Mouse (Mus musculus) midbrain, embryonic 12.5 days (tissue): Measurements from ENCODE around the gene Vhl. TPM values are rescaled to one million over a fixed set of nuclear protein-coding genes. Genes with fewer than 3 reads are reported as not detected.

Experiments
- ATAC-seq: fragments of 200-750 bp; cut with Nextera tagmentation; 2 replicates; pipeline ENCODE4 v1.8.0; 2017; ENCODE audit warnings: low read depth, moderate TSS enrichment, moderate library complexity; ENCODE audit not compliant: low FRiP score
- H3K27ac ChIP-seq: fragments of 300-500 bp; sonication (generic); replicated peaks from 2 replicates; pipeline ENCODE4 v1.5.1; 2016; ENCODE audit warnings: mild to moderate bottlenecking
- H3K27me3 ChIP-seq: fragments of 300-500 bp; sonication (generic); 2 replicates; pipeline ENCODE4 v1.6.1; 2016; ENCODE audit warnings: mild to moderate bottlenecking
- H3K36me3 ChIP-seq: fragments of 300-500 bp; sonication (generic); 2 replicates; pipeline ENCODE4 v1.6.1; 2016
- H3K4me1 ChIP-seq: fragments of 300-500 bp; sonication (generic); 2 replicates; pipeline ENCODE4 v1.6.1; 2016
- H3K4me2 ChIP-seq: fragments of 300-500 bp; sonication (generic); replicated peaks from 2 replicates; pipeline ENCODE4 v1.6.1; 2016; ENCODE audit warnings: mild to moderate bottlenecking, moderate library complexity
- H3K4me3 ChIP-seq: fragments of 300-500 bp; sonication (generic); 2 replicates; pipeline ENCODE4 v1.5.1; 2016; ENCODE audit warnings: mild to moderate bottlenecking
- H3K9ac ChIP-seq: fragments of 300-500 bp; sonication (generic); replicated peaks from 2 replicates; pipeline ENCODE4 v1.6.1; 2016; ENCODE audit warnings: mild to moderate bottlenecking, moderate library complexity
- H3K9me3 ChIP-seq: fragments of 300-500 bp; sonication (generic); 2 replicates; pipeline ENCODE4 v1.6.1; 2016; ENCODE audit warnings: mild to moderate bottlenecking
- WGBS: fragments of 180-500 bp; shearing (Covaris S2); methylation state at CpG from one replicate; pipeline ENCODE4 v1.1.7; 2016; 5-methylcytosine and 5-hydroxymethylcytosine counted together
- polyA plus RNA-seq: library from polyadenylated mRNA; unstranded; fragments of >200 nt; fragmentation: Nextera tagmentation; extraction: Ambion mirVana; gene quantifications from 2 replicates; pipeline ENCODE4 v1.2.1, GENCODE M21; 2016

Gene Vhl
- polyA plus RNA-seq, 1 experiment from 2014 or later, result 55.1 TPM

DNA sequence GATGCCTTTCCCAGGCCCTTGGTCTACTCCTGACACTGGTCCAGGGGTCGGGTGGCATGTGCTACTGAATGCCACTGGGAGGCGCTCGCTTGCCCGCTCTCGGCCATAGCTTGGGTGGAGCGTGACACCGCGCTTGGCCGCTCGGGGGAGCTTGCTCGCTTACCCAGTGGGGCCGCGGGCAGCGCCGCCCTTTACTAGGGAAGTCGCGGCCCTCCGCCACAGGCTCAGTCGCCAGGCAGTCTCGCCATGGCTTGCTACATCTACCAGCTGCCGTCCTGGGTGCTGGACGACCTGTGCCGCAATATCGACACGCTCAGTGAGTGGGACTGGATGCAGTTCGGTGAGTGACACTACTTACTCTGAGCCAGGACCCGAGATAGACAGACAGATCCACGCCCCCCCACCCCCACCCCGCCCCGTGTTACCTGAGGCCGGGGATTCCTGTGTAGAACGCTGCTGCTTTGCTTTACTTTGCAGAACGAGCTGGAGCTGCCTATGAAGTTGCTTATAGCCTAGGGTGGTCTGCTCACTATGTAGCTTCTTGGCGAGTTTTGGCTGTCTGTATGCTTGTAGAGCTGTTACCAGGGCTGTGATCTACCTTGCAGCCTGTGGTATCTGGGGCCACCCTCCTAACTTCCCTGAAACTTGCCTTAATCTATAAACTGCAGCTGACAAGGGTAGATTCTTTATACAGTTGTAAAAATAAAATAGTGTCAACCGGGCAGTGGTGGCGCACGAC lies 14.7 kb downstream of the Vhl start, which contains the start of gene Irak2:
TSS of gene Irak2 (plus strand) at position 166 of the 739 bp plus-strand sequence.
- H3K9ac ChIP-seq, result peak within 1 kb of the TSS; percentile 56; the same call in 1 of the 2 replicates
- H3K27me3 ChIP-seq, result no peaks in the 10 kb centered on the region; the same call in 1 of the 2 replicates
- H3K4me3 ChIP-seq, result peak within 1 kb of the TSS; percentile 48
- no peak within 1 kb of the TSS for H3K27ac ChIP-seq
- peak; percentile 92 for ATAC-seq
- 0 out of 2 replicates have a peak, but pooled peaks cover 1% of the 10 kb centered on the region for H3K36me3 ChIP-seq
- WGBS, result 9% methylated on average over 37 of the region's 37 CpGs
- H3K4me1 ChIP-seq, result no peaks in the 10 kb centered on the region
- H3K9me3 ChIP-seq, result no peaks in the 10 kb centered on the region
- peak within 1 kb of the TSS; percentile 67 for H3K4me2 ChIP-seq

DNA sequence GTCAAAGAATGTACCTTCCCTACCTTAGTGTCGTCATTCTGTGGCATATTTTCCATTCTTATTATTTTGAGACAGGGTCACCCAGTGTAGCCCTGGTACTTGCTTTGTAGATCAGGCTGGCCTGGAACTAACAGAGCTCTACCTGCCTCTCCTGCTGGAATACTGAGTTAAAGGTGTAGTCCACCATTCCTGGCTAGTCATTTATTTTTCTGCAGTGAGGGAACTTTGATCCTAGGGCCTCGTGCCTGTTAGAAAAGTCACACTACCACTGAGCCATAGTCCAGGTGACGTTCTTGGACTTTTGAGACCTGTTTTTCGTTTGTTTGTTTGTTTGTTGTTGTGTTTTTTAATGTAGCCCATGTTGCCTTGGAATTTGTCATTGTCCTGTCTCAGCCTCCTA lies 15.4 kb downstream of the Vhl start:
- Histone ChIP-seq H3K4me3 (no peak overlapping the region), H3K27ac (no peak overlapping the region), H3K4me1 (no peaks in the 10 kb centered on the region), H3K27me3 (no peaks in the 10 kb centered on the region; the same call in 1 of the 2 replicates), H3K9me3 (no peaks in the 10 kb centered on the region), H3K36me3 (no peaks in the 10 kb centered on the region), H3K9ac (no peak overlapping the region), H3K4me2 (no peak overlapping the region)
- 79% methylated on average over 4 of the region's 4 CpGs for WGBS
- no peak for ATAC-seq

DNA sequence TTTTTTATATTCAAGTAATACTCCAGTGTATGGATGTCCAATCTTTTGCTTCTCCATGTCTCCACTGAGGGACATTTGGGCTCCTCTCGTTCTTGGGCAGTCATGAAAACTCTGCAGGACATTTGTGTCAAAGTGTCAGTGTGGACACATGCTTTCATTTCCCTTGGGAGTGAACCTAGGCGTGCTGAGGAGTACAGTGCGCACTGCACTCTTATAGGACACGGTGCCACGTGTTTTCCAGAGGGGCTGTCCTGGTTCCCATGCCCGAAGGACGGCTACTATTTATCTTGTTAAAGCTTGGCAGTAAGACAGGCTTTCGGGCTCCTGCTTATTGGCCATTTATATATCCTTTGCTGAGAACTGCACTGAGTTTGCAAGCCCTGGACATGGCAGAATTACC lies 18.8 kb downstream of the Vhl start:
- no peak overlapping the region for H3K4me2 ChIP-seq
- ATAC-seq, result no peak
- no peak overlapping the region for H3K4me3 ChIP-seq
- WGBS, result 89% methylated on average over 8 of the region's 8 CpGs
- no peak overlapping the region for H3K27ac ChIP-seq
- H3K36me3 ChIP-seq, result no peaks in the 10 kb centered on the region
- no peaks in the 10 kb centered on the region; the same call in 1 of the 2 replicates for H3K27me3 ChIP-seq
- H3K4me1 ChIP-seq, result no peaks in the 10 kb centered on the region
- H3K9ac ChIP-seq, result no peak overlapping the region
- H3K9me3 ChIP-seq, result no peaks in the 10 kb centered on the region

DNA sequence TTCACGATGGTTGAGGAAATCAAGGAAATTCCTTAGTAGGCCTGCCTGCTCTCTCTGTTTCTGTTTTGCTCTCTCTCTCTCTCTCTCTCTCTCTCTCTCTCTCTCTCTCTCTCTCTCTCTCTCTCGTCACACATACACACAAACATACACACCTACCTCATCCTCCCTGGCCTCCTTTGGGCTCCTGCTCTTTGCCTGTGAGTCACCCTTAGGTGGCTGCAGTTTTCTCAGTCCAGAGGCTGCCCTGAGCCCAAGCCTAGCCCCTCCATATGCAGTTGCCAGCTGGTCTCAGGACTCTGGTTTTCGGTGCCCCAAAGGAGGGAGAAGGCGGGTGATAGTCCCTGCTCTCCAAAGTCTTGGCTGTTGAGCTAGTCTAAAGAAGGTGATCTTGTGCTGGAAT lies 19.3 kb downstream of the Vhl start:
- Histone ChIP-seq H3K4me1 (no peaks in the 10 kb centered on the region), H3K27me3 (no peaks in the 10 kb centered on the region; the same call in 1 of the 2 replicates), H3K27ac (no peak overlapping the region), H3K9ac (no peak overlapping the region), H3K9me3 (no peaks in the 10 kb centered on the region), H3K4me2 (no peak overlapping the region), H3K4me3 (no peak overlapping the region), H3K36me3 (no peaks in the 10 kb centered on the region)
- WGBS, result 84% methylated on average over 4 of the region's 4 CpGs
- ATAC-seq, result no peak

DNA sequence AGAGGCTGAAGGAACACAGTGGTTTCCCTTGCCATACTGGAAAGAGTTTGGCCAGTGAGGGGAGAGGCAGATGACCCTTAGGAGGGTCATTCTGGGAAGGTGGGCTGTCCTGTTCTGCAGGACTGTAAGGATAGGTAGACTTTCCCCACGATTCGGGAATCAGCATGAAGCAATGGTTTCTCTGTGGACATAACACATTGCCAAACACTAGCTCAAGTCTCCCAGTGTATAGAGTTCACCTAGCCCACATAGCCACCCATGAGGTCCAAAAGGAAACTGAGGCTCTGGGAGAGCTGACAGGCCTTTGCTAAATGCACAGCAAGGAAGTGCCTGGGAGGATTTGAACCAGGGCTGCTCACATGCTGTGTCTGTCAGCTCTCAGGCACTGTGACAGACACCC lies 20.2 kb downstream of the Vhl start:
- H3K27me3 ChIP-seq, result no peaks in the 10 kb centered on the region
- no peaks in the 10 kb centered on the region for H3K36me3 ChIP-seq
- H3K9ac ChIP-seq, result no peak overlapping the region
- no peak for ATAC-seq
- H3K4me2 ChIP-seq, result no peak overlapping the region
- WGBS, result 94% methylated on average over 2 of the region's 2 CpGs
- H3K4me3 ChIP-seq, result no peak overlapping the region
- H3K4me1 ChIP-seq, result no peaks in the 10 kb centered on the region
- H3K9me3 ChIP-seq, result no peaks in the 10 kb centered on the region
- H3K27ac ChIP-seq, result no peak overlapping the region

DNA sequence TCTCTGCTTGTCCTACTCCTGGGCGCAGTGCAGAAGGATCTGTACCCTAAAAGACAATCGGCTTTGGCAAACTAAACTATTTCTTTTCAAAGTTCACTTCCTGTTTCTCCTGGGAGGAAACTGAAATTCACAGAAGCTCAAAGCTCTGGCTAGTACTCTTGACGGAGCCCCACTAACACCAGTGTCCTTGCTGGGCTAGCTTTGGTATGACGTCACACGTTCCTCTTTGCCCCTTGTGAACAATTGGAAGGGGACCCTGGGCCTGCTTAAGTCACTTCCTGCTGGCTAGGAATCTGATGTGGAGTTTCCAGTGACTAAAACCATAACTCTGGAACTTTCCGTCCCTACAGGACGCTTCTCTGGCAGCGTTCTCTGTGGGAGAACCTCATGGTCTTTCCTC lies 21.0 kb downstream of the Vhl start:
- 88% methylated on average over 8 of the region's 8 CpGs for WGBS
- Histone ChIP-seq H3K4me1 (no peaks in the 10 kb centered on the region), H3K36me3 (no peaks in the 10 kb centered on the region), H3K4me2 (no peak overlapping the region), H3K4me3 (no peak overlapping the region), H3K9me3 (no peaks in the 10 kb centered on the region), H3K27ac (no peak overlapping the region), H3K27me3 (no peaks in the 10 kb centered on the region), H3K9ac (no peak overlapping the region)
- no peak for ATAC-seq

DNA sequence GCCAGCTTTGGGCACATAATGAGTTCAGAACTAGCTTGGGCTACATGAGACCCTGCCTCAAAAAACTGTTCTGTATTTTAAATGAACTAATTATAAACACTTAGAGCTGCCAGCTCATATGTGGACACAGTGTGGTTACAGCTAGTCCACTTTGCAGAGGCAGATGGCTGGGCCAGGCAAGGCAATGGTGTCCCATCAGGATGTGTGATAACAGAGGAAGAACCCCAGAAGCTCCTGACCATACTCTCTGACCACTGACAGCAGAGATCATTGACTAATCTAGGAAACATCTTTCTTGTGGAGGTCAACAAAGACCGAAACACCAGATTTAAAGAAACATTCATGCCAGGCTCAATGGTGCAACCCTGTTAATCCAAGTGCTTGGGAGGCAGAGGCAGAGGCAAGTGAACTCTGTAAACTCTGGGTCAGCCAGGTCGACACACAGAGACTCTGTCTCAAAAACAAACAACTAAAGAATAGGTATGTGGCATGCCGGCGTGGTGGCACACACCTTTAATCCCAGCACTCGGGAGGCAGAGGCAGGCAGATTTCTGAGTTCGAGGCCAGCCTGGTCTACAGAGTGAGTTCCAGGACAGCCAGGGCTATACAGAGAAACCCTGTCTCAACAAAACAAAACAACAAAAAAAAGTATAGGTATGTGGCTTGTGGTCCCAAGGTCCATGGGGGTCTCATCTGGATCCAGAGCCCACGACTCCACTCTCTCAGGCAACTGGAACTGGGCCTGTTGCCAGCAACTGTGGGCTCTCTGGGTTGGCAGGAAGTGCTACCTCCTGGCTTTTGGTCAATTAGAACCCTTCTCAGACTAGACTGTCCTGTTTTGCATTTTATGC lies 25.8 kb downstream of the Vhl start:
- Histone ChIP-seq H3K4me1 (no peaks in the 10 kb centered on the region), H3K27ac (no peak overlapping the region), H3K36me3 (no peaks in the 10 kb centered on the region), H3K27me3 (no peaks in the 10 kb centered on the region), H3K4me2 (no peak overlapping the region), H3K4me3 (no peak overlapping the region), H3K9ac (no peak overlapping the region), H3K9me3 (no peaks in the 10 kb centered on the region)
- WGBS, result 83% methylated on average over 7 of the region's 7 CpGs
- no peak for ATAC-seq

DNA sequence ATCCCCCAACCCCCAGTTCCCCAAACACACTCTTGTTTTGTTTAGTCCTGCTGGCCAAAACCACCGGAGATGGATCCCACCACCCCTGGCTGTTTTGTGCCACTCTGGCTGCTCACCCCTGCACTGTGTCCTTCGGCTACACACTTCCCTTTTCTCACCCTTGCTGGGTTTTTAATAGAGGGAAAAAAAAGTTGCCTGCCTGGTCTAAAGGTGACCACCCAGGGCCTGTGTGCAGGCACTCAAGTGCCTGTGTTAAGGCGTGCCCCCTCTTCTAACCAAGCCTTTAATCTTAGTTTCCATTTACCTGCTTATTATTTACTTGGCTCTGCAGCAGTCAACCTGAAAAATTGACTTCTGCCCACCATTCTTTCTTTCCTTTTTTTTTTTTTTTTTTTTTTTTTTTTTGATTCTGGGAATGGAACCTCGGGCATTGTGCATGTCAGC lies 26.5 kb downstream of the Vhl start:
- no peak overlapping the region for H3K4me3 ChIP-seq
- H3K4me1 ChIP-seq, result no peaks in the 10 kb centered on the region
- no peaks in the 10 kb centered on the region for H3K9me3 ChIP-seq
- no peak for ATAC-seq
- H3K27me3 ChIP-seq, result no peaks in the 10 kb centered on the region
- H3K4me2 ChIP-seq, result no peak overlapping the region
- 87% methylated on average over 4 of the region's 4 CpGs for WGBS
- H3K9ac ChIP-seq, result no peak overlapping the region
- H3K27ac ChIP-seq, result no peak overlapping the region
- H3K36me3 ChIP-seq, result no peaks in the 10 kb centered on the region

DNA sequence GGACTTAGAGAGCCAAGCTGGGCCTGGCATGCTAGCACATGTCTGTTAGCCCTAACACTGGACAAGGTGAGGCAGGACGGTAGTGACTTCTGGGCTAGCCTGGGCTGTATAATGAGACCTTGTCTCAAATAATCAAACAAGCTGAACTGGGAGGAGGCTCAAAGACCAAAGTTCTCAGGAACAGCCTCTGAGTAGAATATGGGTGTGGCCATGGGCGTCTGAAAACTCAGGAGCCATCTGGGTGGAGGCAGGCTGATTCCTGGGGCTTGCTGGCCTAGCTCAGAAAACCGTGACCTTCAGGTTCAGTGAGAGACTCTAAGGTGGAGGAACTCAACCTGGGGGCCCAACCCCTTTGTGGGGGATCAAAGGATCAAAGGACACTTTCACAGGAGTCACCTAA lies 27.9 kb downstream of the Vhl start:
- no peak overlapping the region for H3K27ac ChIP-seq
- no peaks in the 10 kb centered on the region for H3K27me3 ChIP-seq
- H3K4me2 ChIP-seq, result no peak overlapping the region
- no peak overlapping the region for H3K4me3 ChIP-seq
- H3K4me1 ChIP-seq, result no peaks in the 10 kb centered on the region
- H3K9ac ChIP-seq, result no peak overlapping the region
- H3K36me3 ChIP-seq, result no peaks in the 10 kb centered on the region
- H3K9me3 ChIP-seq, result no peaks in the 10 kb centered on the region
- 70% methylated on average over 3 of the region's 3 CpGs for WGBS
- no peak for ATAC-seq

DNA sequence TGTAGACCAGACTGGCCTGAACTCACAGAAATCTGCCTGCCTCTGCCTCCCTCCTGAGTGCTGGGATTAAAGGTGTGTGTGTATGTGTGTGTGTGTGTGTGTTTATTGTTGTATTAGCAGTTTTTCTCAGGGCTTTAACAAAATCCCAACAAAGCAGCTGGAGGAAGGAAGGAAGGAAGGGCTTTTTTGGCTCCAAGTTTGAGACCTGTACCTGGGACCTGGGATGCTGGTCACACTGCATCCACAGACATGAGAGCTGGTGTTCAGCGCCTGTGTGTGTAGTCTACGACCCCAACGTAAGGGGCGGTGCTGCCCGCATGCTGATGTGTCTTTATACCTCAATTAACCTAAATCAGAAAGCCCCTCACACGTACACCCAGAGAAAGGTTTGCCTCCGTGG lies 29.8 kb downstream of the Vhl start:
- no peaks in the 10 kb centered on the region for H3K4me1 ChIP-seq
- H3K9ac ChIP-seq, result no peak overlapping the region
- no peak overlapping the region for H3K4me2 ChIP-seq
- H3K9me3 ChIP-seq, result no peaks in the 10 kb centered on the region
- H3K36me3 ChIP-seq, result no peaks in the 10 kb centered on the region
- WGBS, result 93% methylated on average over 7 of the region's 7 CpGs
- no peaks in the 10 kb centered on the region for H3K27me3 ChIP-seq
- no peak overlapping the region for H3K27ac ChIP-seq
- ATAC-seq, result no peak
- H3K4me3 ChIP-seq, result no peak overlapping the region

DNA sequence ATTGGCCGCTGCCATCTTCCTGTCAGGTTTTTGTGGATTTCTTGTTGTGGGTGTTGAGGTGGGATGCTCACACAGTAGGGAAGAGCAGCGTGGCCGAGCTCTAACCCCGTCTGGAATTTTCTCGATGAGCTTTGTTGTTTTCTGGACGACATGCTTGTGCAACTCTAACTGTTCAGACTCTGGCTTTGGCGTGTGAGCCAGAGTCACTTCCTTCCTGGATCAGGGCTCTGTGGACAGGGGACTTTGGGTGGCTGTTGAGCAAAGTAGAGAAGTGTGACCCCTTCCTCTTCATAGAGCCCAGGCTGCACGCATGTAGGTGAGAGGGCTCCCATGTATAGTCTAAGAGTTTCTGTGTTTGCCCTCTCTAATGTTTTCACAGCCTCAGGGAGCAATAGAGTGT lies 30.3 kb downstream of the Vhl start:
- no peak overlapping the region for H3K27ac ChIP-seq
- WGBS, result 88% methylated on average over 8 of the region's 8 CpGs
- no peak for ATAC-seq

DNA sequence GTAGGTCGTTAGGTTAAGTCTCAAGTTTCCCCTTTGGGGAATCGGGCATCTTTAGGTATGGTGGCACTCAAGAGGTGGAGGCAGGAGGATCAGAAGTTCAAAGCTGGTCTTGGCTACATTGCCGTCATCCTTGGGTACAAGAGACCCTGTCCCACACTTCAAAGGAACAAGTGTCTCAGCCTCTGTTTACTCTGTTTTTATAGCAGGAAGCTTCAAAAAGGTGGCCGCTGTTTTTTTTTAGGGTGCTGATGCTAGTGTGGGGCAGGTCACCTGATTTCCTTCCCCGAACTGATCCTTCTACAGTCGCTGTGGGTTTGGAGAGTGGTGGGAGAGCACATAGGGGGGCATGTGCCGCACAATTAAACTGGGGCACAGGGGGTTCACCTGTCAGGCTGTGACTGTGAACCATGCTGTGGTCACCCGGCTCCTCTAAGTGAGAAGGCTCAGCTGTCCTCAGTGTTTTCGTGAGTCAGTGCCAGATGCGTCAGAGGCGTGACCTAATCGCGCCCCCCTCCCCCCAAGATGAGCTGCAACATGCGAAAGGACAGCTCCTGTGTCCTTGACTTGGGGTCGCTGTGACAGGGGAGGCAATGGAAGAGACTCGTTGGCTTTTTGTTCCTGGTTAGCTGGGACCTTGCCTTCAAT lies 31.1 kb downstream of the Vhl start:
- no peak for ATAC-seq
- no peak overlapping the region for H3K4me2 ChIP-seq
- H3K9me3 ChIP-seq, result no peaks in the 10 kb centered on the region
- H3K27ac ChIP-seq, result no peak overlapping the region
- H3K4me1 ChIP-seq, result no peaks in the 10 kb centered on the region
- H3K9ac ChIP-seq, result no peak overlapping the region
- H3K4me3 ChIP-seq, result no peak overlapping the region
- 82% methylated on average over 16 of the region's 16 CpGs for WGBS
- no peaks in the 10 kb centered on the region for H3K36me3 ChIP-seq
- H3K27me3 ChIP-seq, result no peaks in the 10 kb centered on the region

More for the DNA sequence above, 30.3 kb downstream of the Vhl start:
- H3K27me3 ChIP-seq, result no peaks in the 10 kb centered on the region
- H3K4me1 ChIP-seq, result no peaks in the 10 kb centered on the region
- H3K4me3 ChIP-seq, result no peak overlapping the region
- no peak overlapping the region for H3K4me2 ChIP-seq
- H3K9ac ChIP-seq, result no peak overlapping the region
- no peaks in the 10 kb centered on the region for H3K36me3 ChIP-seq
- H3K9me3 ChIP-seq, result no peaks in the 10 kb centered on the region
